Mouse (Mus musculus): ENCODE measurements around the gene Syt14.

GRCm38 (mm10) chr1:193047616-193048015 is 12.0 kb upstream of the Syt14 start:
- TF ChIP-seq POLR2A (IDR thresholded peaks at IDR 0.05; ENCODE audit: borderline replicate concordance, extremely low read depth, insufficient read depth, insufficient read length, poor library complexity, severe bottlenecking) (no peak), CTCF (IDR thresholded peaks at IDR 0.05; ENCODE audit: borderline replicate concordance, extremely low read depth, insufficient read depth, insufficient read length) (no peak)

Measured in brain, embryonic 14.5 days (tissue).